Comparison of ENCODE assay signal across 7 mouse cellular contexts in the genomic region with DNA sequence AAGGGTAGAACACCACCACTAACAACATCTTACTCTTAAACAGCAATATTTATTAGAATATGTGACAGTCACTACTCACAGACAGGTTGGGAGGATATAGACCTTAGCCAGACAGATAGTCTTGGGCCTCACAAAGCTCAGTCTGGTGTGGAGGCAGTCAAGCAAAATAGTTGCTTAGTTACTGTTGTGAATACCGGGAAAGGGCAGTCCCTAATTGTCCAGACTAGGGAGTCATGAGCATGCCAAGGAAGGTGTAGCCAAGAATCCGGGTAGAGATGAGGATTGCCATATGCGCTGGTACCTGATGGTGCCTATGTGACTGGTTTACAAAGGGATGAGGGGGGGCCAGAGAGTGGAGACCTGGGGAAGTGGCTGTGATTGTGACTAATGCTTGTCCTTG. TPM values are rescaled to one million over a fixed set of nuclear protein-coding genes. Genes with fewer than 3 reads are reported as not detected.
DNase-seq lines count a peak whose midpoint lies in the region; ATAC-seq and TF ChIP-seq lines count a peak whose summit lies in the region.

No protein-coding gene starts in this region.

- TF ChIP-seq CTCF in lung, postnatal 0 days (IDR thresholded peaks at IDR 0.05): no peak
- no peak for TF ChIP-seq CTCF in cortical plate, adult 2 months (IDR thresholded peaks at IDR 0.05; ENCODE audit: extremely low read depth, insufficient read depth, low read length)

- DNase-seq in lung, postnatal 0 days (ENCODE audit: low spot score): peak; percentile 45
- DNase-seq in lung, postnatal 14 days: no peak
- no peak for DNase-seq in midbrain, embryonic 14.5 days
- DNase-seq in left cerebral cortex, postnatal 10 days (ENCODE audit: extremely low spot score in 1 of 2, low spot score in 2 of 2): no peak
- no peak for DNase-seq in right cerebral cortex, postnatal 4 days

- 35% methylated on average over 3 of the region's 3 CpGs for WGBS in lung, postnatal 0 days
- WGBS in intestine, embryonic 16.5 days: 42% methylated on average over 3 of the region's 3 CpGs
- 43% methylated on average over 3 of the region's 3 CpGs for WGBS in midbrain, embryonic 14.5 days

- no peak for TF ChIP-seq EP300 in lung, postnatal 0 days (IDR thresholded peaks at IDR 0.05)

- H3K36me3 ChIP-seq in lung, postnatal 0 days (ENCODE audit: insufficient read depth, low read length): peaks cover 31% of the 10 kb centered on the region
- H3K36me3 ChIP-seq in intestine, embryonic 16.5 days (ENCODE audit: control insufficient read depth, insufficient read depth, low read length): no peaks in the 10 kb centered on the region
- peaks cover 30% of the 10 kb centered on the region for H3K36me3 ChIP-seq in midbrain, embryonic 14.5 days (ENCODE audit: control insufficient read depth, insufficient read depth, low read length)

- H3K27me3 ChIP-seq in lung, postnatal 0 days (replicated peaks; ENCODE audit: insufficient read depth, low read length): no peaks in the 10 kb centered on the region
- no peaks in the 10 kb centered on the region for H3K27me3 ChIP-seq in intestine, embryonic 16.5 days (replicated peaks; ENCODE audit: control insufficient read depth, insufficient read depth, low read length)
- H3K27me3 ChIP-seq in midbrain, embryonic 14.5 days (ENCODE audit: control insufficient read depth, insufficient read depth, low read length): no peaks in the 10 kb centered on the region

- H3K9ac ChIP-seq in lung, postnatal 0 days (replicated peaks; ENCODE audit: low read depth): peak overlapping the region; percentile 86
- peak overlapping the region; percentile 82 for H3K9ac ChIP-seq in intestine, embryonic 16.5 days (ENCODE audit: low read depth, low read length)
- peak overlapping the region; percentile 74 for H3K9ac ChIP-seq in midbrain, embryonic 14.5 days (replicated peaks; ENCODE audit: low read length)

- intact Hi-C loops in left cerebral cortex, postnatal 10 days (cut with DNase I): no loop called here

- H3K4me3 ChIP-seq in lung, postnatal 0 days (ENCODE audit: low read depth, low read length): peak overlapping the region; percentile 88
- peak overlapping the region; percentile 53 for H3K4me3 ChIP-seq in cortical plate, adult 2 months (ENCODE audit: insufficient read depth, low read length)
- H3K4me3 ChIP-seq in intestine, embryonic 16.5 days (ENCODE audit: low read length): peak overlapping the region; percentile 88
- peak overlapping the region; percentile 94 for H3K4me3 ChIP-seq in midbrain, embryonic 14.5 days (replicated peaks; ENCODE audit: low read depth, low read length)

- no peaks in the 10 kb centered on the region for H3K9me3 ChIP-seq in lung, postnatal 0 days (ENCODE audit: low read length)
- H3K9me3 ChIP-seq in intestine, embryonic 16.5 days (ENCODE audit: control insufficient read depth, low read length): no peaks in the 10 kb centered on the region
- no peaks in the 10 kb centered on the region for H3K9me3 ChIP-seq in midbrain, embryonic 14.5 days (ENCODE audit: control insufficient read depth, low read length)

- H3K27ac ChIP-seq in lung, postnatal 0 days (ENCODE audit: low read length): peak overlapping the region; percentile 84
- H3K27ac ChIP-seq in cortical plate, adult 2 months (ENCODE audit: insufficient read depth, low read length): no peak overlapping the region
- 0 out of 2 replicates have a peak overlapping the region, but pooled peaks have one; percentile 45 for H3K27ac ChIP-seq in intestine, embryonic 16.5 days (ENCODE audit: low read length)
- H3K27ac ChIP-seq in midbrain, embryonic 14.5 days (replicated peaks; ENCODE audit: low read depth, low read length): peak overlapping the region; percentile 77; the same call in 1 of the 2 replicates

- peak overlapping the region; percentile 80 for H3K4me2 ChIP-seq in lung, postnatal 0 days (replicated peaks; ENCODE audit: low read depth, low read length)
- H3K4me2 ChIP-seq in intestine, embryonic 16.5 days (ENCODE audit: low read depth, low read length): peak overlapping the region; percentile 84
- peak overlapping the region; percentile 78 for H3K4me2 ChIP-seq in midbrain, embryonic 14.5 days (ENCODE audit: low read length)

- peaks cover 3% of the 10 kb centered on the region; the same call in 1 of the 2 replicates for H3K4me1 ChIP-seq in lung, postnatal 0 days (ENCODE audit: insufficient read depth, low read depth, low read length)
- H3K4me1 ChIP-seq in cortical plate, adult 2 months (ENCODE audit: control insufficient read depth, insufficient read depth, low read length): no peaks in the 10 kb centered on the region
- H3K4me1 ChIP-seq in intestine, embryonic 16.5 days (ENCODE audit: control insufficient read depth, insufficient read depth, low read length): peaks cover 9% of the 10 kb centered on the region
- H3K4me1 ChIP-seq in midbrain, embryonic 14.5 days (ENCODE audit: control insufficient read depth, insufficient read depth, low read length): peaks cover 7% of the 10 kb centered on the region

- TF ChIP-seq POLR2A in cortical plate, adult 2 months (IDR thresholded peaks at IDR 0.05; ENCODE audit: extremely low read depth, insufficient read depth, low read length): no peak

- no peak for ATAC-seq in lung, postnatal 0 days
- ATAC-seq in intestine, embryonic 16.5 days: no peak
- ATAC-seq in midbrain, embryonic 14.5 days (ENCODE audit: low FRiP score, low TSS enrichment): no peak

RNA-seq across cellular contexts. Expression of gene Bsdc1, which starts 0.7 kb away (rescaled TPM):
- polyA plus RNA-seq in lung, postnatal 0 days (2015; fragmentation: Nextera tagmentation; extraction: Ambion mirVana): 29.0 TPM in 2 replicates
- 27.9 and 28.3 TPM in 2 replicates for polyA plus RNA-seq in cortical plate, adult 2 months (2012; rRNA removed)
- 24.5 and 24.7 TPM in 2 replicates for polyA plus RNA-seq in intestine, embryonic 16.5 days (2015; fragmentation: Nextera tagmentation; extraction: Ambion mirVana)
- 31.4 and 35.7 TPM in 2 replicates for polyA plus RNA-seq in midbrain, embryonic 14.5 days (2014; fragmentation: Nextera tagmentation; extraction: Ambion mirVana)
- total RNA-seq in left cerebral cortex, postnatal 10 days (2021): 10 to 100 TPM; 40.8 to 46.6 TPM

RNA-seq across cellular contexts. Expression of gene Zbtb8b, which starts 21.5 kb away (rescaled TPM):
- polyA plus RNA-seq in lung, postnatal 0 days (2015; fragmentation: Nextera tagmentation; extraction: Ambion mirVana): 1.8 and 2.8 TPM in 2 replicates
- polyA plus RNA-seq in cortical plate, adult 2 months (2012; rRNA removed): 2.5 and 3.0 TPM in 2 replicates
- 1.1 and 1.2 TPM in 2 replicates for polyA plus RNA-seq in intestine, embryonic 16.5 days (2015; fragmentation: Nextera tagmentation; extraction: Ambion mirVana)
- polyA plus RNA-seq in midbrain, embryonic 14.5 days (2014; fragmentation: Nextera tagmentation; extraction: Ambion mirVana): 15.9 and 17.6 TPM in 2 replicates
- total RNA-seq in left cerebral cortex, postnatal 10 days (2021): 1 to 10 TPM; 4.6 to 4.7 TPM

RNA-seq across cellular contexts. Expression of gene Tssk3, which starts 28.7 kb away (rescaled TPM):
- 0.11 and 0.12 TPM in 2 replicates for polyA plus RNA-seq in lung, postnatal 0 days (2015; fragmentation: Nextera tagmentation; extraction: Ambion mirVana)
- polyA plus RNA-seq in cortical plate, adult 2 months (2012; rRNA removed): 0.19 and 0.36 TPM in 2 replicates
- not detected in 2 replicates for polyA plus RNA-seq in intestine, embryonic 16.5 days (2015; fragmentation: Nextera tagmentation; extraction: Ambion mirVana)
- 0.38 and 0.74 TPM in 2 replicates for polyA plus RNA-seq in midbrain, embryonic 14.5 days (2014; fragmentation: Nextera tagmentation; extraction: Ambion mirVana)
- total RNA-seq in left cerebral cortex, postnatal 10 days (2021): 1 to 10 TPM in 1 of 2 experiments, under 1 TPM in 1; 0.36 to 1.1 TPM

RNA-seq across cellular contexts. Expression of gene Fam229a, which starts 28.9 kb away (rescaled TPM):
- polyA plus RNA-seq in lung, postnatal 0 days (2015; fragmentation: Nextera tagmentation; extraction: Ambion mirVana): 0.89 and 2.5 TPM in 2 replicates
- 0.79 and 0.88 TPM in 2 replicates for polyA plus RNA-seq in cortical plate, adult 2 months (2012; rRNA removed)
- polyA plus RNA-seq in intestine, embryonic 16.5 days (2015; fragmentation: Nextera tagmentation; extraction: Ambion mirVana): not detected in 2 replicates
- polyA plus RNA-seq in midbrain, embryonic 14.5 days (2014; fragmentation: Nextera tagmentation; extraction: Ambion mirVana): 0.69 TPM in 1 of 2 replicates, not detected in the other
- 1 to 10 TPM in 1 of 2 experiments, not detected in 1; 1.8 TPM for total RNA-seq in left cerebral cortex, postnatal 10 days (2021)

RNA-seq across cellular contexts. Expression of gene Marcksl1, which starts 51.3 kb away (rescaled TPM):
- 175 and 224 TPM in 2 replicates for polyA plus RNA-seq in lung, postnatal 0 days (2015; fragmentation: Nextera tagmentation; extraction: Ambion mirVana)
- polyA plus RNA-seq in cortical plate, adult 2 months (2012; rRNA removed): 129 and 134 TPM in 2 replicates
- 289 and 312 TPM in 2 replicates for polyA plus RNA-seq in intestine, embryonic 16.5 days (2015; fragmentation: Nextera tagmentation; extraction: Ambion mirVana)
- polyA plus RNA-seq in midbrain, embryonic 14.5 days (2014; fragmentation: Nextera tagmentation; extraction: Ambion mirVana): 1,591 and 1,713 TPM in 2 replicates
- 100 to 1,000 TPM; 884 to 935 TPM for total RNA-seq in left cerebral cortex, postnatal 10 days (2021)
